ENCODE assay signal across 10 mouse cellular contexts in the genomic region with DNA sequence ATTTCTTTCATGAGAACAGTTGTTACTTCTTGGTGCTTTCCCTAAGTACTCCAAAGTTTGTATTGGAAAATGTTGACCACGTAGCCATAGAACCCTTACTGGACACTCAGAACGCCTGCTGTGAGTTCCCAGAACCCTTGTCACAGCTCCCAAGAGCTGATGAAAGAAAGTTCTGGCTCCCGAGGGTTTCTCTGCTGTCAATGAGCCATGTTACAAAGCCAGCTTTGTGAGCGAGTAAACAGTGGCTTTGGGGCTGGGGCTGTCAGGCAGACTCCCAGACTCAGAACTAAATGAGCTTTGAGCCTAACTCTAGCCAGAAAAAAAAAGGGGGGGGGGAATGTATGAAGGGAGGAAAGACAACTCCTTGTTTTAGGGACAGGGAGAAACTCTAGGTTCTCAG.
A peak's percentile ranks its signal among the peaks of the same experiment; 100 is the strongest.
DNase-seq lines count a peak whose midpoint lies in the region; ATAC-seq lines count a peak whose summit lies in the region.
"Had no signal": no experiment of that assay in that cellular context is flagged by ENCODE, and none has a peak within 500 bp of the region (broad histone marks: within the 10 kb centered on the region; RNA-seq: fewer than 3 reads in every experiment).

No protein-coding gene starts in this region.

- WGBS in forebrain, embryonic 16.5 days, result 8% methylated on average over 4 of the region's 4 CpGs
- WGBS in forebrain, embryonic 13.5 days, result 10% methylated on average over 4 of the region's 4 CpGs

- 0 out of 2 replicates have a peak, but pooled peaks cover 2% of the 10 kb centered on the region for H3K9me3 ChIP-seq in forebrain, embryonic 16.5 days (ENCODE audit: control insufficient read depth, low read length)
- no peaks in the 10 kb centered on the region for H3K9me3 ChIP-seq in forebrain, embryonic 13.5 days (replicated peaks)
- H3K9me3 ChIP-seq: forebrain, embryonic 15.5 days; limb, embryonic 10.5 days had no signal

- no peaks in the 10 kb centered on the region for H3K27me3 ChIP-seq in forebrain, embryonic 16.5 days (replicated peaks; ENCODE audit: control insufficient read depth, insufficient read depth, low read length)
- H3K27me3 ChIP-seq in forebrain, embryonic 13.5 days, result no peaks in the 10 kb centered on the region
- H3K27me3 ChIP-seq: forebrain, embryonic 15.5 days had no signal

- no peak overlapping the region for H3K9ac ChIP-seq in forebrain, embryonic 16.5 days (replicated peaks; ENCODE audit: low read depth, low read length)
- no peak overlapping the region for H3K9ac ChIP-seq in forebrain, embryonic 13.5 days
- H3K9ac ChIP-seq: forebrain, embryonic 15.5 days had no signal

- H3K4me2 ChIP-seq in forebrain, embryonic 16.5 days (ENCODE audit: low read length), result no peak overlapping the region
- no peak overlapping the region for H3K4me2 ChIP-seq in forebrain, embryonic 13.5 days
- H3K4me2 ChIP-seq: forebrain, embryonic 15.5 days had no signal

- H3K4me3 ChIP-seq in forebrain, embryonic 16.5 days (replicated peaks; ENCODE audit: low read length), result no peak overlapping the region
- H3K4me3 ChIP-seq in forebrain, embryonic 13.5 days, result no peak overlapping the region
- H3K4me3 ChIP-seq: forebrain, embryonic 15.5 days; limb, embryonic 10.5 days had no signal

- DNase-seq in left cerebral cortex, postnatal 14 days (ENCODE audit: low spot score in 2 of 2), result peak; percentile 23 to 37
- no peak for DNase-seq in left cerebral cortex, adult 11 months (ENCODE audit: low spot score)
- DNase-seq in heart, adult 8-10 months (ENCODE audit: low spot score), result peak; percentile 26
- DNase-seq in lung, postnatal 36 days, result peak; percentile 54
- DNase-seq in ovary, postnatal 36 days (ENCODE audit: low spot score), result no peak
- DNase-seq in cerebellum, adult 11-12 months, result no peak

- intact Hi-C loops in left cerebral cortex, postnatal 14 days (cut with DNase I), result no loop called here

- no peaks in the 10 kb centered on the region for H3K36me3 ChIP-seq in forebrain, embryonic 16.5 days (ENCODE audit: control insufficient read depth, insufficient read depth)
- no peaks in the 10 kb centered on the region for H3K36me3 ChIP-seq in forebrain, embryonic 13.5 days (ENCODE audit: poor library complexity, severe bottlenecking)
- H3K36me3 ChIP-seq: forebrain, embryonic 15.5 days; limb, embryonic 10.5 days had no signal

- H3K4me1 ChIP-seq in forebrain, embryonic 16.5 days (replicated peaks; ENCODE audit: control insufficient read depth, insufficient read depth, low read length), result no peaks in the 10 kb centered on the region
- peaks cover 5% of the 10 kb centered on the region; the same call in 1 of the 2 replicates for H3K4me1 ChIP-seq in forebrain, embryonic 13.5 days
- H3K4me1 ChIP-seq: forebrain, embryonic 15.5 days; limb, embryonic 10.5 days had no signal

- ATAC-seq in forebrain, embryonic 16.5 days, result peak; percentile 38; the same call in 1 of the 2 replicates
- no peak for ATAC-seq in forebrain, embryonic 13.5 days
- ATAC-seq: forebrain, embryonic 15.5 days had no signal

- H3K27ac ChIP-seq in forebrain, embryonic 16.5 days (ENCODE audit: low read length), result no peak overlapping the region
- no peak overlapping the region for H3K27ac ChIP-seq in forebrain, embryonic 13.5 days
- H3K27ac ChIP-seq: forebrain, embryonic 15.5 days; limb, embryonic 10.5 days had no signal

Comparison
In these comparisons a context has a peak if more than half of its experiments do, and no peak if none do; other contexts are left out.
1. DNase-seq: peak in left cerebral cortex, postnatal 14 days (2 of 2), heart, adult 8-10 months (single experiment) and lung, postnatal 36 days (single experiment); none in left cerebral cortex, adult 11 months (single experiment), ovary, postnatal 36 days (single experiment) and cerebellum, adult 11-12 months (single experiment).